Mouse (Mus musculus) lung, adult 2 months (tissue): ENCODE measurements at regions not wholly inside any gene's neighbourhood (a gene's known extent, or its start where the extent isn't known, plus 50 kb on each side); places are given as distances from the start of the nearest gene placed in this dataset.

ENCODE experiments used
- DNase-seq: peaks from one replicate; pipeline ENCODE4 v3.0.0; 2022
- H3K4me1 ChIP-seq: fragments of 200-500 bp; 2 replicates; pipeline ENCODE4 v1.6.1; 2011; ENCODE audit warnings: low read length; ENCODE audit not compliant: control insufficient read depth, insufficient read depth
- H3K4me3 ChIP-seq: fragments of 200-500 bp; replicated peaks from 2 replicates; pipeline ENCODE3; 2011; ENCODE audit warnings: low read depth, mild to moderate bottlenecking, control low read depth, low read length; ENCODE audit errors: extremely low read depth
- CTCF ChIP-seq: fragments of 200-500 bp; IDR thresholded peaks from 2 replicates; pipeline ENCODE4 v1.5.1; 2011; ENCODE audit warnings: mild to moderate bottlenecking, low read length, control low read depth; ENCODE audit not compliant: insufficient read depth
- POLR2A ChIP-seq: fragments of 200-500 bp; IDR thresholded peaks from 2 replicates; pipeline ENCODE4 v1.6.1; 2011; ENCODE audit warnings: low read depth, mild to moderate bottlenecking, control low read depth, low read length, borderline replicate concordance; ENCODE audit errors: extremely low read depth
- WGBS: fragments of 180-500 bp; shearing (Covaris S2); methylation state at CpG from one replicate; pipeline ENCODE4 v1.1.7; 2018; 5-methylcytosine and 5-hydroxymethylcytosine counted together

DNA sequence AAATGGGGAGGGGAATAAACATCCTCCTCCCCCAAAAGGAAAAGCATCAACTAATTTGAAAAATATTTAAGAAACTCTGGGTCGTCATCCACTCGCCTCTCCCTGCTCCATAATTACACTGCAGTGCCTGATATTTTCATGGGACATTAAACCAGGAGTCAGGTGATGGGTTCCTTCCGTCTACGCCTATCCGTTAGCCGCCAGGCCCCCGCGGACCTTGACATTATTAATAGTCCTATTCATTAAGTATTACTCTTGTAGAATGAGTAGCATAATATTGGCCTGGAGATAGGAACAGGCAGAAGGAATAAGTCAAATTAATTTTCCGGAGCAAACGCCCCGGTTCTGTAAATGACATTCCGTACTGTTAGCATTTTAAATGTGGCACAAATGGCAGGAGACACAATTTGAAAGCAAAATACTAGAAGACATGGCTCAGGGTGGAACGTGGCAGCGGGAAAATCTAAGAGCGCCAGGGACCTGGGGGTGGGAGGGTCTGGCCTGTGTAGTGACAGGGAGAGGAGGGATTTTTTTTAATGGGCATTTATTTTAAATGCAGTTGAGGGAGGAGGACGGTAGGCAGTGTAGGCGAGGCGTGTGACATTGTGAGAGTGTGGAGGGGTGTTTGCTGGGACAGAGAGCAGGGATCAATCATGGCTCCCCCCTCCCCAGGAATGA is 93.2 kb downstream of the Mrm1 start:
- Histone ChIP-seq H3K4me3 (no peak overlapping the region), H3K4me1 (no peaks in the 10 kb centered on the region)
- no peak for DNase-seq
- TF ChIP-seq CTCF = no peak
- 72% methylated on average over 18 of the region's 18 CpGs for WGBS

DNA sequence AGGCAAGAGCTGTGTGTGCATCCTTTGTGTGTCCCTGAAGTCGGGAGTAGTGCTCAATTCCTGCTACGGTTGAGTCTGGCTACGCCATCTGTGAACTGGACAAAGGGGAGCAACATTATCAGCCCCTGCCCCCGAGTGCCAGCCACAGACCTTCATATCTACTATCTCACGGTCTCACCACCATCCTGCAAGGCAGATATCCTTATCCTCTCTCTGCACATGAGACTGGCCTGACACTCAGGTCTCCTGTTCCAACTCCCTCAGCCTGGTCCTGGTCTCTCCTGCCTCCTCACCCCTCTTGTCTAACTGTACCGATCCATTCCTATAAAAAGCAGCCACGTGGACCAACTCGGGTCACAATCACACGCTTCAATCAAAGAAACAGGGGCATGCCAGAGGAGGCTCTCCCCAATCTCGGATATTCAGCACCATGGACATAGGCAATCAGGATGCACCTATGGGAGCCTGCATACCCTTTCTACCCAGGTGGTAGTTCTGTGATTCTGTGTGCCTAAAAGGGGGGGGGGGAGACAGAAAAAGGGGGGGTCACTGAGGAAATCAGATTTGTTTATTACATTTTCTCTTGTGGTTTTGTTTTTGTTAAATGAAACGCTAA is 94.0 kb downstream of the Mrm1 start:
- H3K4me3 ChIP-seq = no peak overlapping the region
- no peaks in the 10 kb centered on the region for H3K4me1 ChIP-seq
- TF ChIP-seq POLR2A (no peak), CTCF (no peak)
- no peak for DNase-seq
- WGBS = 49% methylated on average over 11 of the region's 11 CpGs

DNA sequence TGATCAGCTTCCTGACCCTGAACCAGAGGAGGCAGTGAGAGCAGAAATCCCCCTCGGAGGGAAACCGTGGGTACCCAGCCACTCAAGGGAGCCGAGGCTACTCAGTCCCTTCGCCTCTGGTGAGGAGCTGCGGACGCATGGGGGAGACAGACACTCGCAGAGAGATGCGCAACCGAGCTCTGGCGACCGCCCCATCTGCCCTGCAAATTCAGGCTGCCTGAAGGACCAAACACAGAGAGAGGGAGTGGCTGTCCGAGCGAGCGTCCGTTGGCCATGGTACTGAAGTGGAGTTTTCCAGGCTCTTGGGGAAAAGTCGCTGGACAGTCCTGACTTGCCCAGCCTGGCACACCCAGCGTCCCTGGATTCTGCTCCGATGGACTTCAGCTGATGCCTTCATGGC is 95.2 kb downstream of the Mrm1 start:
- no peak for TF ChIP-seq CTCF
- TF ChIP-seq POLR2A = no peak
- WGBS = 5% methylated on average over 18 of the region's 18 CpGs
- no peaks in the 10 kb centered on the region for H3K4me1 ChIP-seq
- no peak for DNase-seq
- H3K4me3 ChIP-seq = no peak overlapping the region

GRCm38 (mm10) chr11:84722658-84723201 is 96.6 kb downstream of the Mrm1 start:
- 52% methylated on average over 12 of the region's 12 CpGs for WGBS
- Histone ChIP-seq H3K4me1 (no peaks in the 10 kb centered on the region), H3K4me3 (no peak overlapping the region)
- no peak for DNase-seq
- TF ChIP-seq POLR2A (no peak), CTCF (no peak)

DNA sequence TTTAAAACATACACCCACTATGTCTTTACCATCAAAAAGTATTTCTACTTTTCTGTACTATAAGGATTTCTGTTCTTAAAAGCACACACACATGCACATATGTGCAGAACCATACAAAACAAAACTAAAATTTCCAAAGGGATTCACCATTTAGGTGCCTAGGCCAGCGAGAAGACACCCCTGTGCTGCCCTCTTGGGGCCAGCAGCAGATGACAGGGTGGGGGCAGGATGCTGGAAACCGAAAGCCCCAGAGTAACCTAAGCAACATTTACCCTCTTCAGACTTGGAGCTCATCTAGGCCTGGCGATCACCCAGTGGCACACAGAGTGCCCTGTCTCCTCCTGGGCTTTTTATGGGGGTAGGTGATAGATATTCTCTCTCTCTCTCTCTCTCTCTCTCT is 97.3 kb downstream of the Mrm1 start:
- Histone ChIP-seq H3K4me3 (no peak overlapping the region), H3K4me1 (no peaks in the 10 kb centered on the region)
- no peak for DNase-seq
- WGBS = 33% methylated on average over 3 of the region's 3 CpGs
- no peak for TF ChIP-seq POLR2A
- no peak for TF ChIP-seq CTCF

DNA sequence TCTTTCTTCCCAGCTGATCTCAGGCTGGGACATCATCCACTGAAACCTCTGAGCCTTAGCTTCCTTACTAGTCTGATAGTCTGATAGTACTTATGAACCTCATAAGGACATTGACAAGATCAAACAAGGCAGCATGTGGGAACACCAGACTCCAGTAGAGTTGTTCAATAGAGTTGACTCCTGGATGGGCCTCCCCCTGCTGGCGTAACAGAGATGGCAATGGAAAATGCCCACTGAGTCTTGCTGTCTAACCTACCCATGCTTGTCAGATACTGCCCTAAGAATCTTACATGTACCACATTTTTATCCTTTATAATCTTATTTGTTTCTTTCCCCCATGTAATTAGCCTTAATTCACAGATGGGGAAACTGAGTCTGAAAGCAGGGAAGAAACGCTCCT is 98.2 kb downstream of the Mrm1 start:
- no peak overlapping the region for H3K4me3 ChIP-seq
- no peak for DNase-seq
- H3K4me1 ChIP-seq = no peaks in the 10 kb centered on the region
- WGBS = 62% methylated on average over 2 of the region's 2 CpGs
- 0 out of 2 replicates have a peak, but pooled peaks have one; percentile 9 for TF ChIP-seq CTCF
- no peak for TF ChIP-seq POLR2A

DNA sequence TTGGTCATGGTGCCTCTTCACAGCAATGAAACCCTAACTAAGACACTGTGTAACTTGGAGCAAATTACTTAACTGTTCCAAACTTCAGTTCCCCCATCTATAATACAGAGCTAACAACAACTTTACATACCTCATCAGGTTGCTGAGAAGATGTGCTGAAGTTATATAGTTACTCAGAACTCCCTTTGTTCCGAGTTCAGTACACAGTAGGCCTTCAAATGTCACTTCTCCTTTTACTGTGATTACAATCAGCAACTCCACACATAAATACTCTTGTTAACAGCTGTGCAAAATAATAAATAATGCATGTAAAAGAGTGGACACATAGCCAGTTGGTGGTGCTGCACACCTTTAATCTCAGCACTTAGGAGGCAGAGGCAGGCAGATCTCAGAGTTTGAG is 99.5 kb downstream of the Mrm1 start:
- DNase-seq = no peak
- Histone ChIP-seq H3K4me3 (no peak overlapping the region), H3K4me1 (no peaks in the 10 kb centered on the region)
- TF ChIP-seq CTCF (no peak), POLR2A (no peak)
- WGBS = 76% methylated on average over 1 of the region's 1 CpGs

DNA sequence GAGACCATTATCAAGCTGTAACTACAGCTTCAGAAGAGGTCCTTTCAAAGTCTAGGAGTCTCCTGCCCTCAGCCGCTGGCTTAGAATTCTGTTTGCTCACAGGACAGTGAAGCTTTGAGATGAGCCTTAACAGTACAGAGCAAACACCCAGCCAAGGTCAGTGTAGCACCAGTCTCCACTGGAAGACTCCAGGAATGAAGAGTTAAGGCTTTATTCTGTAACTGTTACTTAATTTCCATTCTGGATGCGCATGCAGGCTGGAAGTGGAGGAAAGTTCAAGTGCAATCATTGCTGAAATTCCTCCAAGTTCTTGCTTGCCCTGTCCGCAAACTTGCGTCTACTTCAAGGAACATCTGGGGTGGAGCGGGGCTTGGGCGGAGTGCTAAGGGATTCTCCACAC is 106.6 kb downstream of the Mrm1 start:
- Histone ChIP-seq H3K4me3 (no peak overlapping the region), H3K4me1 (no peaks in the 10 kb centered on the region)
- no peak for DNase-seq
- TF ChIP-seq POLR2A (no peak), CTCF (no peak)
- WGBS = 66% methylated on average over 6 of the region's 6 CpGs

- TF ChIP-seq CTCF (no peak), POLR2A (no peak)
- Histone ChIP-seq H3K4me3 (no peak overlapping the region), H3K4me1 (no peaks in the 10 kb centered on the region)
- DNase-seq = no peak
- 44% methylated on average over 6 of the region's 6 CpGs for WGBS
Measured at GRCm38 (mm10) chr11:84711886-84712285, 107.4 kb downstream of the Mrm1 start.

- 86% methylated on average over 10 of the region's 10 CpGs for WGBS
- DNase-seq = no peak
- H3K4me1 ChIP-seq = no peaks in the 10 kb centered on the region
- no peak for TF ChIP-seq CTCF
- no peak for TF ChIP-seq POLR2A
- no peak overlapping the region for H3K4me3 ChIP-seq
Measured at GRCm38 (mm10) chr11:84708222-84708730, 111.0 kb downstream of the Mrm1 start.
